Mouse (Mus musculus) midbrain, embryonic 13.5 days (tissue): ENCODE measurements around the gene Ccdc61. TPM values are rescaled to one million over a fixed set of nuclear protein-coding genes. Genes with fewer than 3 reads are reported as not detected.

Experiments used
- polyA plus RNA-seq: library from polyadenylated mRNA; unstranded; fragments of >200 nt; fragmentation: Nextera tagmentation; extraction: Ambion mirVana; gene quantifications from 2 replicates; pipeline ENCODE4 v1.2.1, GENCODE M21; 2015

Ccdc61 gene
- polyA plus RNA-seq, 1 experiment from 2014 or later = 23.6 TPM

Other genes with a start within 250 kb of the Ccdc61 start
- not detected in 2 replicates for gene Psg20, start 224.2 kb downstream of the Ccdc61 start, polyA plus RNA-seq
- gene Psg22, start 192.3 kb downstream of the Ccdc61 start, polyA plus RNA-seq = not detected in 2 replicates
- not detected in 2 replicates for gene Psg19, start 111.9 kb downstream of the Ccdc61 start, polyA plus RNA-seq
- not detected in 2 replicates for gene Psg17, start 88.8 kb downstream of the Ccdc61 start, polyA plus RNA-seq
- 0.40 and 0.44 TPM in 2 replicates for gene Mill2, start 70.4 kb downstream of the Ccdc61 start, polyA plus RNA-seq
- gene Pglyrp1, start 39.1 kb downstream of the Ccdc61 start, polyA plus RNA-seq = 9.2 and 12.8 TPM in 2 replicates
- 16.5 and 18.6 TPM in 2 replicates for gene Nova2, start 15.5 kb upstream of the Ccdc61 start, polyA plus RNA-seq
- 0.26 and 0.58 TPM in 2 replicates for gene Nanos2, start 77.0 kb upstream of the Ccdc61 start, polyA plus RNA-seq
- 3.8 and 4.2 TPM in 2 replicates for gene Mypop, start 80.8 kb upstream of the Ccdc61 start, polyA plus RNA-seq
- gene Irf2bp1, start 93.6 kb upstream of the Ccdc61 start, polyA plus RNA-seq = 21.6 and 29.4 TPM in 2 replicates
- not detected in 2 replicates for gene Foxa3, start 113.1 kb upstream of the Ccdc61 start, polyA plus RNA-seq
- gene Sympk, start 114.0 kb upstream of the Ccdc61 start, polyA plus RNA-seq = 31.8 and 37.2 TPM in 2 replicates
- 0.09 TPM in 1 of 2 replicates, not detected in the other for gene Rsph6a, start 144.3 kb upstream of the Ccdc61 start, polyA plus RNA-seq
- 25.3 TPM in 2 replicates for gene Dmwd, start 165.8 kb upstream of the Ccdc61 start, polyA plus RNA-seq
- 8.8 and 15.6 TPM in 2 replicates for gene Dmpk, start 173.4 kb upstream of the Ccdc61 start, polyA plus RNA-seq
- 2.7 and 3.2 TPM in 2 replicates for gene Six5, start 184.2 kb upstream of the Ccdc61 start, polyA plus RNA-seq
- gene Gm4969, start 208.0 kb upstream of the Ccdc61 start, polyA plus RNA-seq = 1.6 and 1.9 TPM in 2 replicates
- gene Fbxo46, start 209.4 kb upstream of the Ccdc61 start, polyA plus RNA-seq = 19.6 and 20.6 TPM in 2 replicates
- 22.5 and 23.9 TPM in 2 replicates for gene Qpctl, start 238.9 kb upstream of the Ccdc61 start, polyA plus RNA-seq
- gene Snrpd2, start 239.3 kb upstream of the Ccdc61 start, polyA plus RNA-seq = 124 and 126 TPM in 2 replicates